Mouse (Mus musculus): ENCODE measurements around the gene Rhd. TPM values are rescaled to one million over a fixed set of nuclear protein-coding genes. Genes with fewer than 3 reads are reported as not detected.

Rhd gene
- total and polyA plus RNA-seq, 2 experiments: not detected

- Histone ChIP-seq H3K27ac (replicated peaks; ENCODE audit: insufficient read depth, low read depth, low read length) (peak overlapping the region; percentile 74), H3K79me2 (ENCODE audit: control insufficient read depth, insufficient read depth, low read length) (peaks cover 29% of the 10 kb centered on the region; the same call in 1 of the 2 replicates), H3K27me3 (ENCODE audit: control insufficient read depth, insufficient read depth, low read length) (no peaks in the 10 kb centered on the region), H3K4me3 (ENCODE audit: insufficient read depth, low read depth, low read length) (no peak overlapping the region), H3K36me3 (ENCODE audit: control insufficient read depth, insufficient read depth, low read length) (no peaks in the 10 kb centered on the region), H3K9ac (ENCODE audit: low read depth, low read length) (no peak overlapping the region), H3K4me1 (ENCODE audit: control insufficient read depth, insufficient read depth, low read length) (peaks cover 34% of the 10 kb centered on the region)
- WGBS: 19% methylated on average over 4 of the region's 4 CpGs
- DNase-seq (ENCODE audit: extremely low read depth, low read depth, low spot score): peak; percentile 98
- TF ChIP-seq POLR2A (IDR thresholded peaks at IDR 0.05; ENCODE audit: extremely low read depth, insufficient read depth, low read length) (no peak), CTCF (IDR thresholded peaks at IDR 0.05; ENCODE audit: low read depth, low read length) (no peak)
These were observed 20.8 kb upstream of the Rhd start for GRCm38 (mm10) chr4:134843566-134843965.

- Histone ChIP-seq H3K9ac (ENCODE audit: low read depth, low read length) (peak overlapping the region; percentile 58), H3K27ac (replicated peaks; ENCODE audit: insufficient read depth, low read depth, low read length) (peak overlapping the region; percentile 97), H3K27me3 (ENCODE audit: control insufficient read depth, insufficient read depth, low read length) (no peaks in the 10 kb centered on the region), H3K4me1 (ENCODE audit: control insufficient read depth, insufficient read depth, low read length) (peaks cover 37% of the 10 kb centered on the region), H3K36me3 (ENCODE audit: control insufficient read depth, insufficient read depth, low read length) (no peaks in the 10 kb centered on the region), H3K4me3 (ENCODE audit: insufficient read depth, low read depth, low read length) (no peak overlapping the region), H3K79me2 (ENCODE audit: control insufficient read depth, insufficient read depth, low read length) (peaks cover 26% of the 10 kb centered on the region; the same call in 1 of the 2 replicates)
- peak; percentile 94 for DNase-seq (ENCODE audit: extremely low read depth, low read depth, low spot score)
- TF ChIP-seq POLR2A (IDR thresholded peaks at IDR 0.05; ENCODE audit: extremely low read depth, insufficient read depth, low read length) (no peak), CTCF (IDR thresholded peaks at IDR 0.05; ENCODE audit: low read depth, low read length) (no peak)
- WGBS: 22% methylated on average over 4 of the region's 4 CpGs
These were observed 16.7 kb upstream of the Rhd start for GRCm38 (mm10) chr4:134847587-134847986.

- 57% methylated on average over 4 of the region's 4 CpGs for WGBS
- peaks cover 20% of the 10 kb centered on the region for H3K4me1 ChIP-seq (ENCODE audit: control insufficient read depth, insufficient read depth, low read length)
- no peak for DNase-seq (ENCODE audit: extremely low read depth, low read depth, low spot score)
- peaks cover 22% of the 10 kb centered on the region; the same call in 1 of the 2 replicates for H3K79me2 ChIP-seq (ENCODE audit: control insufficient read depth, insufficient read depth, low read length)
- no peak for TF ChIP-seq CTCF (IDR thresholded peaks at IDR 0.05; ENCODE audit: low read depth, low read length)
- no peak for TF ChIP-seq POLR2A (IDR thresholded peaks at IDR 0.05; ENCODE audit: extremely low read depth, insufficient read depth, low read length)
- no peak overlapping the region for H3K27ac ChIP-seq (replicated peaks; ENCODE audit: insufficient read depth, low read depth, low read length)
- no peaks in the 10 kb centered on the region for H3K27me3 ChIP-seq (ENCODE audit: control insufficient read depth, insufficient read depth, low read length)
- H3K9ac ChIP-seq (ENCODE audit: low read depth, low read length): no peak overlapping the region
- no peaks in the 10 kb centered on the region for H3K36me3 ChIP-seq (ENCODE audit: control insufficient read depth, insufficient read depth, low read length)
- no peak overlapping the region for H3K4me3 ChIP-seq (ENCODE audit: insufficient read depth, low read depth, low read length)
These were observed 13.8 kb upstream of the Rhd start for GRCm38 (mm10) chr4:134850551-134850950.

GRCm38 (mm10) chr4:134851236-134851635, 13.1 kb upstream of the Rhd start:
- Histone ChIP-seq H3K36me3 (ENCODE audit: control insufficient read depth, insufficient read depth, low read length) (no peaks in the 10 kb centered on the region), H3K27me3 (ENCODE audit: control insufficient read depth, insufficient read depth, low read length) (no peaks in the 10 kb centered on the region), H3K27ac (replicated peaks; ENCODE audit: insufficient read depth, low read depth, low read length) (no peak overlapping the region), H3K4me1 (ENCODE audit: control insufficient read depth, insufficient read depth, low read length) (peaks cover 17% of the 10 kb centered on the region), H3K4me3 (ENCODE audit: insufficient read depth, low read depth, low read length) (no peak overlapping the region), H3K9ac (ENCODE audit: low read depth, low read length) (no peak overlapping the region), H3K79me2 (ENCODE audit: control insufficient read depth, insufficient read depth, low read length) (peaks cover 19% of the 10 kb centered on the region; the same call in 1 of the 2 replicates)
- no peak for DNase-seq (ENCODE audit: extremely low read depth, low read depth, low spot score)
- WGBS: 89% methylated on average over 2 of the region's 2 CpGs
- TF ChIP-seq CTCF (IDR thresholded peaks at IDR 0.05; ENCODE audit: low read depth, low read length) (no peak), POLR2A (IDR thresholded peaks at IDR 0.05; ENCODE audit: extremely low read depth, insufficient read depth, low read length) (no peak)

GRCm38 (mm10) chr4:134851876-134852275, 12.5 kb upstream of the Rhd start:
- Histone ChIP-seq H3K27ac (replicated peaks; ENCODE audit: insufficient read depth, low read depth, low read length) (no peak overlapping the region; the same call in 1 of the 2 replicates), H3K9ac (ENCODE audit: low read depth, low read length) (peak overlapping the region; percentile 97; the same call in 1 of the 2 replicates), H3K4me3 (ENCODE audit: insufficient read depth, low read depth, low read length) (peak overlapping the region; percentile 34; the same call in 1 of the 2 replicates), H3K4me1 (ENCODE audit: control insufficient read depth, insufficient read depth, low read length) (peaks cover 13% of the 10 kb centered on the region), H3K79me2 (ENCODE audit: control insufficient read depth, insufficient read depth, low read length) (peaks cover 17% of the 10 kb centered on the region; the same call in 1 of the 2 replicates), H3K27me3 (ENCODE audit: control insufficient read depth, insufficient read depth, low read length) (no peaks in the 10 kb centered on the region), H3K36me3 (ENCODE audit: control insufficient read depth, insufficient read depth, low read length) (no peaks in the 10 kb centered on the region)
- DNase-seq (ENCODE audit: extremely low read depth, low read depth, low spot score): no peak
- no peak for TF ChIP-seq CTCF (IDR thresholded peaks at IDR 0.05; ENCODE audit: low read depth, low read length)
- TF ChIP-seq POLR2A (IDR thresholded peaks at IDR 0.05; ENCODE audit: extremely low read depth, insufficient read depth, low read length): no peak
- WGBS: 16% methylated on average over 14 of the region's 14 CpGs

- TF ChIP-seq CTCF (IDR thresholded peaks at IDR 0.05; ENCODE audit: low read depth, low read length) (no peak), POLR2A (IDR thresholded peaks at IDR 0.05; ENCODE audit: extremely low read depth, insufficient read depth, low read length) (no peak)
- no peaks in the 10 kb centered on the region for H3K36me3 ChIP-seq (ENCODE audit: control insufficient read depth, insufficient read depth, low read length)
- H3K27me3 ChIP-seq (ENCODE audit: control insufficient read depth, insufficient read depth, low read length): no peaks in the 10 kb centered on the region
- no peak for DNase-seq (ENCODE audit: extremely low read depth, low read depth, low spot score)
- H3K9ac ChIP-seq (ENCODE audit: low read depth, low read length): peak overlapping the region; percentile 97
- H3K4me3 ChIP-seq (ENCODE audit: insufficient read depth, low read depth, low read length): peak overlapping the region; percentile 92
- peak overlapping the region; percentile 81 for H3K27ac ChIP-seq (replicated peaks; ENCODE audit: insufficient read depth, low read depth, low read length)
- 1% methylated on average over 80 of the region's 106 CpGs for WGBS
- H3K79me2 ChIP-seq (ENCODE audit: control insufficient read depth, insufficient read depth, low read length): peaks cover 17% of the 10 kb centered on the region; the same call in 1 of the 2 replicates
- H3K4me1 ChIP-seq (ENCODE audit: control insufficient read depth, insufficient read depth, low read length): peaks cover 11% of the 10 kb centered on the region
These were observed 11.7 kb upstream of the Rhd start for GRCm38 (mm10) chr4:134852438-134853255.
